Mouse (Mus musculus) telencephalon, adult 2 months (tissue): ENCODE data around the gene Gfod1.

ENCODE experiments used
- DNase-seq: peaks from one replicate; pipeline ENCODE4 v3.0.0-alpha.2; 2011; ENCODE audit warnings: low read depth, low spot score

The Gfod1 gene

GRCm38 (mm10) chr13:43304018-43304431, at the start of gene Gfod1:
TSS of gene Gfod1 (minus strand) at chr13:43304172.
- DNase-seq: peak; percentile 95

GRCm38 (mm10) chr13:43353356-43353755, 49.4 kb upstream of the Gfod1 start:
- no peak for DNase-seq

- no peak for DNase-seq
Measured at GRCm38 (mm10) chr13:43350489-43351169, 46.7 kb upstream of the Gfod1 start.

GRCm38 (mm10) chr13:43349376-43349775, 45.4 kb upstream of the Gfod1 start:
- DNase-seq: no peak

GRCm38 (mm10) chr13:43346825-43347224, 42.9 kb upstream of the Gfod1 start:
- no peak for DNase-seq

- no peak for DNase-seq
Measured at GRCm38 (mm10) chr13:43338632-43339031, 34.7 kb upstream of the Gfod1 start.

GRCm38 (mm10) chr13:43338001-43338400, 34.0 kb upstream of the Gfod1 start:
- no peak for DNase-seq

GRCm38 (mm10) chr13:43336425-43337221, 32.7 kb upstream of the Gfod1 start:
- DNase-seq: no peak

GRCm38 (mm10) chr13:43332591-43332990, 28.6 kb upstream of the Gfod1 start:
- DNase-seq: no peak

GRCm38 (mm10) chr13:43331721-43332444, 27.9 kb upstream of the Gfod1 start:
- no peak for DNase-seq

- DNase-seq: no peak
Measured at GRCm38 (mm10) chr13:43325427-43325826, 21.5 kb upstream of the Gfod1 start.

GRCm38 (mm10) chr13:43321492-43321891, 17.5 kb upstream of the Gfod1 start:
- DNase-seq: no peak

GRCm38 (mm10) chr13:43319396-43319795, 15.4 kb upstream of the Gfod1 start:
- no peak for DNase-seq

GRCm38 (mm10) chr13:43317411-43317810, 13.4 kb upstream of the Gfod1 start:
- no peak for DNase-seq

GRCm38 (mm10) chr13:43305181-43305924, 1.4 kb upstream of the Gfod1 start:
- no peak for DNase-seq

GRCm38 (mm10) chr13:43304700-43305099, 728 bp upstream of the Gfod1 start:
- no peak for DNase-seq

GRCm38 (mm10) chr13:43303161-43303965, 609 bp downstream of the Gfod1 start:
- DNase-seq: no peak

GRCm38 (mm10) chr13:43302651-43303160, 1.3 kb downstream of the Gfod1 start:
- DNase-seq: no peak

GRCm38 (mm10) chr13:43302239-43302638, 1.7 kb downstream of the Gfod1 start:
- no peak for DNase-seq

- DNase-seq: no peak
Measured at GRCm38 (mm10) chr13:43300906-43301305, 3.1 kb downstream of the Gfod1 start.

GRCm38 (mm10) chr13:43300366-43300765, 3.6 kb downstream of the Gfod1 start:
- DNase-seq: no peak
